Mouse (Mus musculus): ENCODE data around the gene Gm20834.
"Not testable (repeated sequence)": the region's sequence is repeated elsewhere in the genome, so short reads cannot be mapped to it uniquely, and the experiment has no call there.

Gm20834 gene

DNA sequence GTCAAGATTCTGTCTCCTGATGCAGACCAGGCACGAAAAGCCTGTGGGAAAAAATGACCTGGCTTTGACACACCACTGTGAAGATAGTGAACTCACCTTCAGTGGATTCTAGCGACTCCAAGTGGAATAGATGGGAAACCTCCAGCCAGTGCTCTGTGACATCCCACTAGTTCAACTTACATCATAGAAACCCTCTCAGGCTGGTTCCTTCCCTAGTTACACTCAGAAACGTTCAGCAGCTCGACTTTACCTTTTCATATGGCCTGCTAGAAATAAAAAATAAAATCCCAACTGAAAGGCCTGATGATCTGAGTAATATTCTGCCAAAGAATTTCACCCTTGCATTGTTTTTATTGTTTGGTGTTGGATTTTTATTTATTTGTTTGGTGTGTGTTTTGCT, at the start of gene Gm20834:
Gene Gm20834, minus strand, starts transcription at position 101 of the 400 bp plus-strand sequence.
- DNase-seq (ENCODE audit: low spot score in 2 of 2): not testable (repeated sequence)
